Mouse (Mus musculus): ENCODE results near the gene Slc9a3r1. TPM values are rescaled to one million over a fixed set of nuclear protein-coding genes. Genes with fewer than 3 reads are reported as not detected.

Slc9a3r1 gene
- 492 and 733 TPM in 2 replicates for polyA plus RNA-seq (2012; rRNA removed)

DNA sequence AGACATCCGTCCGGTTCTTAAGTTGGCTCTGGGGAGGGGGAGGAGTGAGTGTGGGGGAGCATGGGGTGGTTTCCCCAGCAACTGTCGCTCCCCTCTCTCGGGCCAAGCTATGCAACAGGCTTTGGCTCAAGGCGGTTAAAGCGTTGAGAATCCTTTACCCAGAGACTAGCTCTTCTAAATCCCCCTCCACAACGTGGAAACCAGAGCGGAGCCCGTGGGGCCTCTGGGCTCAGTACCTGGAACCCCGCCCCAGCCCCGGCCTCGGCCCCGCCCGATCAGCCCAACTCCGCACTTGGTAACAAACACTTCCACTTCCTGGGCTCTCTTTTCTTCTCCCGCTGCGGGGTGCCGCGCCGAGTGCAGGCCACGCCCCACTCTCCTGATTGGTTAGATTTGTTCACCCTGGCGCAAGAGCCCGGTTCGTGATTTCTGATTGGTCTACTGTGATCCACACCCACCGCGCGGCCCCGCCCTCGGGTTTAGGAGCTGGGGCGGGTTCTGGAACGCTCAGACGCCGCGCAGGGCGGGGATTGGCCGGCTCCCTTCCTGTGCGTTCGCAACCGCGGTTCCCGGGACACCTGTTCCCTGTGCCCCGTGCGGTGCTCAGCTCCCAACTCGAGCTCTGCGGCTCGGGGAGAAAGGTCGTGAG, at the start of gene Slc9a3r1:
Gene Slc9a3r1, plus strand, starts transcription at position 510 of the 649 bp plus-strand sequence.
- under 1% methylated on average over 47 of the region's 47 CpGs for WGBS
- DNase-seq (ENCODE audit: low read depth, low spot score), result no peak

DNA sequence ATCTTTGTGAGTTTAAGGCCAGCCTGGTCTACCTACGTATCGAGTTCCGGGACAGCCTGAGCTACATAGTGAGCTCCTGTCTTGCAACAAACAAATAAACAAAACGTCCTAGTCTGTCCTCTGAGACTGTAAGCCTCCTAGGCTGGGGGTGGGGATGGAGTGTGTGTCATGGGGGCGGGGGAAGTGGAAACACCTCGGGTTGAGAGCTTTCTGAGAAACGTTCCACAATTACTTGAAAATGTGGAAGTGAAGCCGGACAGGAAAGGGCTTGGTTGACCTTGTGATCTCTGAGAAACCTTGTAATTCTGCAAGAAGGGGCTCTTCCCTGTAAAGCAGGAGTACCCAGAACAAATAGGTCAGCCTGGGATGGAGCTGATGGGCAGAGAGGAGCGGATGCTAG, 43.7 kb upstream of the Slc9a3r1 start:
- no peak for DNase-seq (ENCODE audit: low read depth, low spot score)
- 51% methylated on average over 9 of the region's 9 CpGs for WGBS

DNA sequence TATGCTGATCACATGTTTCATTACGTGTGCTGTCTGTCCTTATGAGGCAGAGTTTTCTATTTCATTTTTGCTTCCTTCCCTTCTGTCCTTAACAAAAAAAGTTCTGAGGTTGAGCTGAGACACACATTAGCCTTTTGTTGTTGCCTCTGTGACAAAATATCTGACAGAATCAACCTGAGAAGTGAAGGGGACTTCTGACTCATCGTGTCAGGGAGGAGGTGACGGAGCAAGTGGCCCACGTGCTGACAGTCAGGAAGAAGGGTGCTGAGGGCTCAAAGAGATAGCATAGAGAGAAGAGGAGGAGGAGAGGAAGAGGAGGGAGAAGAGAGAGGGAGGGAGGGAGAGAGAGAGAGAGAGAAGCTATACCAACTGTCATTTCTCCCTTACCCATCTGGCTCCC, 34.7 kb upstream of the Slc9a3r1 start:
- DNase-seq (ENCODE audit: low read depth, low spot score), result no peak
- WGBS, result 67% methylated on average over 4 of the region's 4 CpGs

DNA sequence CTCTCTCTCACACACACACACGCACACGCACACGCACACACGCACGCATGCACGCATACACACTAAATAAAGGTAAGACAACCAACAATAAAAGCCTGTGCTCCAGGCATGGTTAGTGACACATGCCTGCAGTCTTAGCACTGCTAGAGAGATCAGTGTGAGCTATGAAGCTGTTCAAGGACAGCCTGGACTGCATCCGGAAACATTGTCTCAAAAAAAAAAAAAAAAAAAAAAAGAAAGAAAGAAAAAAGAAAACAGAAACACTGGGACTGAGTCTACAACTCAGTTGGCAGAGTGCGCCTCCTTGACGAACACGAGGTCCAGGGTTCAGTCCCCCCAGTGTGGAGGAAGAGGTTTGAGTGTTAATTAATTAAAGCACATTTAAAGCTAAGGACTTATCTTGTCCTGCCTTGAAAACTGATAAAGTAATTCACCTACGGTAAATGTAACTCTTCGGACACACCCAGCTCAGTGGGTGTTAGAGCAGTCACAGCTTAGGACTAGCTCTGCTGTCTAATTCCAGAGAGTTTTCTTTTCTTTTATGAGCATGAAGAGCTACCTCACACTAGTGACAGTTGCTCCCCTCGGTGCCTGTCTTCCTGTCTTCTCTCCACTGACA, 33.5 kb upstream of the Slc9a3r1 start:
- 78% methylated on average over 13 of the region's 13 CpGs for WGBS

DNA sequence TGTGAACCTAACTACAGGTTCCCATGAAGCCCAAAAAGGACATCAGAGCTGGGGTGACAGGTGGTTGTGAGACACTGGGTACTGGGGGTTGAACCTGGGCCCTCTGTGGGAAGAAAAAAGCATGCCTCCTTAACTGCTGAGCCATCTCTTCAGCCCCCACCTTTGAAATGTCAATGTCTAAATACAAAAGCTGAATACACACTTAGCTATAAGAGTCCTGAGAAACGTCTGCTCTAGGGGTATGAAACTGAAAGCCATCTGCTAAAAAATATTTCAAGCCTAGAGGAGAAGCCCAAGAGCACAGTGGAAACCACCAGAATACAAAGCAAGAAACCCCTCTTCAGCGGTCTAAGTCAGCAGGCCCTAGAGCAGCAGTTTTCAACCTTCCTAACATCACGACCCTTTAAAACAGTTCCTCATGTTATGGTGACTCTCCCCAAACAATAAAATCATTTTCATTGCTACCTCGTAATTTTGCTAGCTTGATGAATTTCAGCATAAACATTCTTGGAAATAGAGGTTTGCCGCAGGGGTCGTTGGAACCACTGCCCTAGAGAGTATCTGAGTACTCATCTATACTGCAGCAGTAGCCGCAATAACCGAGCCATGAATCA, 31.3 kb upstream of the Slc9a3r1 start:
- no peak for DNase-seq (ENCODE audit: low read depth, low spot score)
- WGBS, result 41% methylated on average over 8 of the region's 8 CpGs

More for the DNA sequence above, 33.5 kb upstream of the Slc9a3r1 start:
- no peak for DNase-seq (ENCODE audit: low read depth, low spot score)

DNA sequence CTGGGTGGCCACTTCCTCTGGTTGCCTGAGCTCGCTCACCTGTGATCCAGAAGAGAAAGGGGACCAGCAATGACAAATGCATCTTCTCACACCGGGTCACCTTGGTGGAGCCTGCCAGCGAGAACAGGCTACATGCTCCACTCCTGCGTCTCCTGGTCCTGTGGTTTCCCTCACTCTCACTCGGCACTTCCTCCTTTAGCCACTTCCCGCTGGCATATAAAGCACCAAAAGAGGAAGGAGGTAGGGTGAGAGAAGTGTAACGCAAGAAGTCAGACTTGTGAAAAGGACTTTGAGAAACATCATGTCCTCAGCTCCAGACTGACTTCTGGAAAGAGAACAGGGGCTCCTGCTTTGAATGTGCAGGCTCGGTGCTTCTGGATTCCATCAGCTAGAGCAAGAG, 29.3 kb upstream of the Slc9a3r1 start, which contains the start of gene Cd300lf:
Gene Cd300lf, minus strand, starts transcription at position 193 of the 400 bp plus-strand sequence.
- DNase-seq (ENCODE audit: low read depth, low spot score), result no peak
- 64% methylated on average over 8 of the region's 8 CpGs for WGBS

DNA sequence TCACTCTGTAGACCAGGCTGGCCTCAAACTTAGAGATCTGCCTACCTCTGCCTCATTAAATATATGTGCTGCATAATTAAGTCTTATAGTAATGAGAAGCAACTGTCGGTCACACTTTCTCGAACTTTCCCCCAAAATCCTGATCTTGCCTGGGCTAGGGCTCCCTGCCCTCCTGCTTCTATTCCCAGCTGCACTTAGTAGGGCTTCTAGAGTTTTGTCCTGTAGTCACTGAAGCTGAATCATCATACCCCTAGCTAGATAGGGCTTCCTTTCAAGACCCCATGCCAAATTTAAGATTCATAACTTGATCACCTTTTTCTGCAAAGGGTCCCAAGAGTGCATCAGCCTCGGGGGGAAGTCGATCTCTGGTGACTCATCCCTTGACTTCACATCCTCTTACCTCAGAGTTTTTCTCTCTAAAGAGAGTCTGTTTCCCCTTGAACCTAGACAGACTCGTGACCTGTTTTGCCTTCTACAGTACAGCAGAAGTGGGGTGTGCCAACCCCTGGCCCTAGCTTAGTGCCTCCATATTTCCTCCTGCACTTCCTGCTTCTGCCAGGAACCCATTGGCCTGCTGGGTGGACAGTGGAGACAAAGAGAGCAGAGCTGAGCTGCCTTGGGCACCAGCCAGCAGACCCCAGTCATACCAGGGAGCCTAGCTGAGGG, 24.4 kb upstream of the Slc9a3r1 start:
- 68% methylated on average over 5 of the region's 5 CpGs for WGBS
- DNase-seq (ENCODE audit: low read depth, low spot score), result no peak

DNA sequence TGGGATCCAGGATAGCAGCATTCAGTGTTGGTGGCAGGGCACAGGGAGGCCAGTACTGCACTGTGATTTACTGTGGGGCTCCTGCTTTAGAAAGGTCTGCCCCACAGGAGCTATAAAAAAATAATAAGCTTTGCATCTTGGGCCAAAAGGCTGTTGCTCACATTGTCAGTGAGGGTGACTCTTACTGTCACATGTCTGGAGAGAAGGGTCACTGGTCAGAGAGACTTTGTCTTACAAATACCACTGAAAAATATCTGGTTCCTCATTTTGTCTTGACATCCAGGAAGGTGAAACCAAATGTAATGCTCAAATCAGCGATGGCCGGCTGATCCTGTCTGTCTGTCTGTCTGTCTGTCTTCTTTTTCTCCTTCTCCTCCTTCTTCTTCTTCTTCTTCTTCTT, 21.2 kb upstream of the Slc9a3r1 start:
- WGBS, result 70% methylated on average over 2 of the region's 2 CpGs
- no peak for DNase-seq (ENCODE audit: low read depth, low spot score)

DNA sequence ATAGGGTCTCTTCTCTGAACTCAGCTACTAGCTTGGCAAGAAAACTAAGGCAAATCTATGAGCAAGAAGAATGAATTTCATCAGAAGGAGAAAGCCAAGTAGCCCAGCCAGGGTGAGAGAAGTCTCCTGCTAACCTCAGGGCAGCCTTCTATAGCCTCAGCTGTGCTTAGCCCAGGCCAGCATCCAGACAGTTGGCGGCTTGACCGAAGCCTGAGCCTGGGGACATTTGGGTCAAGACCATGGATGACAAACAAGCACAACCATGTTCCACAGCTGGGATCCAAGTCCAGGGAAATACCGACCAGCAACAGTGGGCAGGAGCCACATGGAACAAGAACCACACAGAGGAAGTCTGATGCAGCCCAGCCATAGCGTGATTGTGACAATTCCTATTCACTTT, 15.3 kb upstream of the Slc9a3r1 start:
- WGBS, result 79% methylated on average over 4 of the region's 4 CpGs

DNA sequence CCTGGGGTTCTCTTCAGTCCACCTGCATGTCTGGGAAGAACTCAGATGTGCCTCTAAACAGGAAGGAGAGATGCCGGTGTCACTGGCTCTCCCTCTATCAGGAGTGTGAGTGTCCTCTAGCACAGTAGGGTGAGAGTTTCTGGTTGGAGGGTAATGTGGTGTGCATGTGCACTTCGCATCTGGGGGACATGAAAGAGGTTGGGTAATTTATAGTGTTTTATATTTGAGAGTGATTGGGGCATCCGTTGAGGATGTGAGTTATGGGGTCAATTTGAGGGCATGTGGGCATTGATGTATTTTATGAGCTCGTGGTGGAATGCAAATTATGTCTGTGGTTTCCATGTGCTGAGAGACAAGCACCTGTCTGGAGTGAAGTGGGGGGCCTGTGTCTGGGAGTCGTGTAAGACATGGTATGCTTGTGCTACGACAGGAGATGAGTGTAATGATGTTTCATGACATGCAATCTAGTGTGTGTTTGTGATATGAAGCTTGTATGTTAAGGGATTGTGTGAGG, 12.3 kb upstream of the Slc9a3r1 start:
- DNase-seq (ENCODE audit: low read depth, low spot score), result no peak
- 33% methylated on average over 6 of the region's 6 CpGs for WGBS

More for the DNA sequence above, 15.3 kb upstream of the Slc9a3r1 start:
- no peak for DNase-seq (ENCODE audit: low read depth, low spot score)

DNA sequence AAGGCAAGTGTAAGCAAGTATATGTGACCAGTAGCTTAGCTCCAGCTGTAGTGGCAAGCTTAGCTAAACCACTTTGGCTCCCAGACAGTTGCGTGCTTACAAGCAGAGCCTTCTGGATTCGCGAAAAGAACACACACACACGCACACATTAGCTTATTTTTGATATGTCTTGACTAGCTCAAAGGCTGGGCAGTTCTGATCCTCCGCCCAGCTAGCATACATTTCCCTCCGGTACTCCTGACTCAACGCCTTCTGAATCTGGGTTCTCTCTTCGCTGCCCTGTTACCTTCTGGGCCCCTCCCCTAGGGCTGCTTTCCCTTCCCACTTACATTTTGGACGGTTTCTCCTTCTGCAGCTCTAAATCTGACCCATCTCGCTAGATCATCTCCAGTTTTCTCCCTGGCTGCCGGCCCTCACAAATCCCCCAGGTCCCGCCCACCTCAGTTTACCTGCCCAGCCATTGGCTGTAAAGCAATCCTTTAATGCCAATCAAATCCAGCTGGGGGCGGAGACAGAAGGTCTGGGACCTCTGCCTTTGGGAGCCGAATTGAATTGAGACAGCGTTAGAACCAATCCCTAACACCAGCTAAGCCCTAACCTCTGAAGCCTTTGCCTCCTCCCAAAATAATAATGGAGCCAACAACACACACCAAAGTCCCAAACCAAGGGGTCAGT, 11.2 kb upstream of the Slc9a3r1 start:
- no peak for DNase-seq (ENCODE audit: low read depth, low spot score)
- 7% methylated on average over 15 of the region's 15 CpGs for WGBS

DNA sequence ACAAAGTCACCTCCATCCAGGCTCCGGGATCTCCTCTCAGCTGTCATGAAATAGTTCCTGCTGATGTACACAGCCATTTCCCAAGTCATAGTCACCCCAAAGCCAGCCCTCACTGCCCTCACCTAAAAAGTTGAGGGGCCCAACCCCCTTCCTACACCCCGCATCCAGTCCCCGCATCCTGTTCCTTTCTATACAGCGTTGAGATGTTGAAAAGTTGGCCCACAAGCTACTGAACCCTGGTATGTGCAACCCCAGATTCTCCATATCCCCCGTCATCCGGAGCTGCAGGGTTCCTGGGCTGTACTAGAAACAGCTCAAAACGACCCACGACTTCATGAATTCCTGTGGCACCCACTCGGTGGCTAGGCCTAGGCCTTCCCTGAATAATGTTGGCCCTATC, 10.1 kb upstream of the Slc9a3r1 start:
- no peak for DNase-seq (ENCODE audit: low read depth, low spot score)
- 73% methylated on average over 9 of the region's 9 CpGs for WGBS

DNA sequence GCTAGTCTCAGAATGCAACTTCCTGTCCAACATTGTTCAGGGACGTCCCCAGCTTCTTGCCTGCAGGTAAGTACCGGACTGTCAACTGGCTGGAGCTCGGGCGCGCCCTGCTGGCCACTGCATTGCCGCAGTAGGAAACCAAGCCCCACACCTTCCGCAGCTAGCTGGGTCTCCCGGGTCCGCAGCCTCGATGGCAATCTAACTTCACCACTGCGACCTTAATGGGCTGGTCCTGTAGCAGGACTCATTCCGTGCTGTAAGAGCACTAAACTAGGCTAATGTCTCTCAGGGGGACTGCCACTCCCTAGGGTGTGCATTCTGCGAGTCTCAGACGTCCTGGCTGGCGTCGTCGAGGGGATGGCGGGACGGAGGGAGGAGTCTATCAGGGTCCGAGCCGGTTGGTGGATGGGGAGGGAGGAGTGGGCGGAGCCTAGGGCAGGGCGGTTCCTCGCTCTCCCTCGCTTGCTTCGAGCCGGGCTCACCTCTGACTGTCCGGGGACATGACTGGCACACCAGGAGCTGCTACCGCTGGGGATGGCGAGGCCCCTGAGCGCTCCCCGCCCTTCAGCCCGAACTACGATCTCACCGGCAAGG, 9.3 kb upstream of the Slc9a3r1 start:
- WGBS, result under 1% methylated on average over 35 of the region's 35 CpGs
- DNase-seq (ENCODE audit: low read depth, low spot score), result no peak

DNA sequence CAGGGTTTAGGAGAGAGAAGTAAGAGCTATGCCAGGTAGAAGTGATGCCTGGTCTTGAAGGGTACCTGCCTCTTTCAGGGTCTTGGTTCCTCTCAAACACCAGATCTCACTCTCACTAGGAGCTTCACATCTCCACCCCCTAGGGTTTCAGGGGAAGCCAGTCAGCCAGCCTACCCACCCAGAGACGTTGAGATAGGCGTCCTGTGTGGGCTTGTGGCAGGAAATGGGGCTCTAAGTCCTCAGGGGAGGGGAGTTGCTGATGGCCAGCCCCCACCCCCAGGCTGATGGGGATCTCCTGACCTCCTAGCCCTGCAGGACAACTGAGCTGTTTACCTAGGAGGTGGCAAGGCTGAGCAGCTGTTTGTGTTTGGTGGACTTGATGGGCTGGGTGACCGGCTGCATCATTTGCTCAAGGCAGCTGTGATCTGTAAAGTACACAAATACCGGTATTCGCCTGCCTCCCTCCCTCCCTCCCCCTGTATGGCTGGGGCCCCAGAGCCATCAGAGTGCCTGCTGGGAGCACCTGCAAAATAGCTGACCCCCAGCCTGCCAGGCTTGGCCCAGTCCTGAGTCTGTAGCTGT, 8.0 kb upstream of the Slc9a3r1 start:
- no peak for DNase-seq (ENCODE audit: low read depth, low spot score)
- WGBS, result 9% methylated on average over 5 of the region's 5 CpGs

DNA sequence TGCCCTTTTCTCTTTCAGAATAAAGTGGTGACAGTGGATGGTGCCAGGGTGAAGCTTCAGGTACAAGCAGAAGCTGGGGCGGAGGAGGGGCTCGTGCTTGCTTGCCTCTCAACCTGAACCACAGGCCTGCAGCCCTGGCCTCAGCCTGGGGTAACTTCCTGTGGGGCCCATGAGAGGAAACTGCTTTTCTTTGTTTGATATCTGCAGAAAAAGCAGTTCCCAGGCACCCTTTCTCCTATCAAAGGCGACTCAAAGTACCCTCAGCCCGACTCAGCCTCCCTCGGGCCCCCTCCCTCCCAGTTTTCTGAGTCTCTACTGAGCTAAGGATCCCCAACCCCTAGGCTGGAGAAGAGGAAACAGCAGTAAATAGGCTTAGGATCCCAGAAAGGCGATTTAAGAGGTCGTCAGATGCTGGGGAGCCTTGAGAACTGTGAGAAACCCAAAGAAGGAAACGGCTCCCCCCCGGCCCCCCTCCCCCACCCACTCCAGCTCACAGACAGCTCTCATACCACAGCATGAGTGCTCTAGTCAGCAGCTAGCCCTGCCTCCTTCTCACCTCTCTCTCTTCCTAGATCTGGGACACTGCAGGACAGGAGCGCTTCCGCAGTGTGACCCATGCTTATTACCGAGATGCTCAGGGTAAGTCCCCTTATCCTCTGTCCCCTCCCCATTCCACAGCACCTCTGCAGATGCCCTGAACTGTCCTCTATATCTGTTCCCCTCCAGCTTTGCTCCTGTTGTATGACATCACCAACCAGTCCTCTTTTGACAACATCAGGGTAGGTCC, 5.0 kb upstream of the Slc9a3r1 start:
- DNase-seq (ENCODE audit: low read depth, low spot score), result no peak
- 36% methylated on average over 12 of the region's 12 CpGs for WGBS

DNA sequence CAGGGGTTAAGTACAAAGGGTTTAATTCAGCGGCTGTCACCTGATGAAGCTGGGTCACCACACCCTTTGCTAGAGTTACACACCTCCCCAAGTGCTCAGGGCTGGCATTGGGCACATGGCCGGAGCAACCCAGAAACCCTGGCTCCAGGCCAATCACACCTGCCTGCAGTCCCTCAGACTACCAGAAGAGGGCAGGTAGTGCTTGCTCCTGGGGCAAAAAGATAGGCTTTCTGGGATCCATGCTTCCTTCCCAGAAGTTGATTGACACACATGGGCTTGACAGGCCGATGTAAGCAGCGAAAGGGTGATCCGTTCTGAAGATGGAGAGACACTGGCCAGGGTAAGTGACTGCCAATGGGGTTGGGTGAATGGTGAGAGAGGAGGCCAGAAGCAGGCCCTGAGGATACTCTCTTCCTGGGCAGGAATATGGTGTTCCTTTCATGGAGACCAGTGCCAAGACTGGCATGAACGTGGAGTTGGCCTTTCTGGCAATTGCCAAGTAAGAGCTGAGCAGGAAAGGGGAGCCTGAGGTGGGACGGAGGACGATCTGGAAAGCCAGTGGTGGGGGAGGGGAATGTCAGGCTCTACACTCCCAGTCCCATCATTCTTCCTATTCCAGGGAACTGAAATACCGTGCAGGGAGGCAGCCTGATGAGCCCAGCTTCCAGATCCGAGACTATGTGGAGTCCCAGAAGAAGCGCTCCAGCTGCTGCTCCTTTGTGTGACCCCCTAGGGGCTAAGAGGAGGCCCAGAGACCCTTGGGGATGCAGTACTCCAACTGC, 2.9 kb upstream of the Slc9a3r1 start:
- DNase-seq (ENCODE audit: low read depth, low spot score), result no peak
- 48% methylated on average over 11 of the region's 11 CpGs for WGBS

DNA sequence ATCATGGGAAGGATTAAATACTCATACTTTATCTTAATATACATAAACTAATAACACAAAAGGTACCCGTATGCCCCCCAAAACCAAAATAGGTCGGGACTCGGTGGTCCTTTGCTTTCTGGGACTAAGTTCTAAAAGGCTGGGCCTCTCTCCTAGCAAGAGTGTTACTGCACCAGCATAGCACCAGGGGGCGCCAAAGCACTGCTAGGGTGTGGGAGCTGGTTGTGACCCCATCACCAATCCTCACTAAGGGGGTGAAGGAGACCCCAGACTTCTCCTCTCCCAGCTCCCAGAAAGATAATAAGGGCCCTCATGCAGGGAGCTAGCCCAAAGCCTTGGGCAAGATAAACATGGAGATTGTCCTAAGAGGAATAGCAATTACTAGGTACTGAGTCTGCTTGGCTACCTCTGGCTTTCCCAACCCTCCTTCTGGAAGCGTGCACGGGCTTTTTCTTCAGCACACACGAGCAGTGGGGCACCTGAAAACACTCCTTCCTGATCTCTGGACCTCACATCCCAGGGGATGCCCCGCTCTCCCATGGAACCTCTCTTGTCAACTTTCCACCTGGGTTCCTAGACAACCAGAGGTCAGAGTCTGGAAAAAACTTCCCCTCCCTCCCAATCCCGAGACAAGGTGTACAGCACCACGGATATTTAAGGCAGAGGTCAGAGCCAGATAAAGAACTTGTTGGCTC, 2.1 kb upstream of the Slc9a3r1 start:
- no peak for DNase-seq (ENCODE audit: low read depth, low spot score)
- WGBS, result 21% methylated on average over 10 of the region's 10 CpGs
